Mouse (Mus musculus): ENCODE measurements at regions not wholly inside any gene's neighbourhood (a gene's known extent, or its start where the extent isn't known, plus 50 kb on each side); places are given as distances from the start of the nearest gene placed in this dataset.

DNA sequence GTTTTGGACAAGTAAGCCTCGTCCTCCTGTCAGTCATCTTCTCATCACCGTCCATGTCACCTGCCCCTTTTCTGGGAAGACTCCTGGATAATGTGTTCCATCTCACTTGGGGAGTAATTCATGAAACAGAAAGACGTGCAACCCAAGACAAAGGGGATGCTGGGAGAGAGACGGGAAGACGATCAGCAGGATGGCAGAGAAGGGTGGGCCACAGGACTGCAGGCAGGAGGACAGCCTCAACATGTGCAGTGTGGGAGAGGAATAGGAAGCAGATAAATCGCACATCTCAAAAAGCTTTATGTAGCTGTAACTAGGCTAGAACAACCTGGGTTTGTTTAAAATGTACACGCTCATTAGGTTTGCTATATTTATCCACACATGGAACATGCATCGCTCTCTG lies 133.4 kb upstream of the Npvf start:
- TF ChIP-seq POLR2A (IDR thresholded peaks at IDR 0.05; ENCODE audit: low read depth, low read length) (no peak), CTCF (IDR thresholded peaks at IDR 0.05; ENCODE audit: extremely low read depth, insufficient read length, insufficient replicate concordance, low read depth, low read length) (no peak)
- no peak overlapping the region for H3K4me3 ChIP-seq (ENCODE audit: low read depth, low read length)
- H3K4me1 ChIP-seq (ENCODE audit: control insufficient read depth, insufficient read depth, insufficient read length, low read length), result no peaks in the 10 kb centered on the region
- WGBS, result 90% methylated on average over 8 of the region's 8 CpGs
- no peaks in the 10 kb centered on the region for H3K27me3 ChIP-seq (ENCODE audit: control insufficient read depth, insufficient read depth, low read length)
- H3K36me3 ChIP-seq (ENCODE audit: control insufficient read depth, insufficient read depth, low read length), result no peaks in the 10 kb centered on the region
- no peak overlapping the region for H3K27ac ChIP-seq (ENCODE audit: insufficient read depth, low read depth, low read length)

DNA sequence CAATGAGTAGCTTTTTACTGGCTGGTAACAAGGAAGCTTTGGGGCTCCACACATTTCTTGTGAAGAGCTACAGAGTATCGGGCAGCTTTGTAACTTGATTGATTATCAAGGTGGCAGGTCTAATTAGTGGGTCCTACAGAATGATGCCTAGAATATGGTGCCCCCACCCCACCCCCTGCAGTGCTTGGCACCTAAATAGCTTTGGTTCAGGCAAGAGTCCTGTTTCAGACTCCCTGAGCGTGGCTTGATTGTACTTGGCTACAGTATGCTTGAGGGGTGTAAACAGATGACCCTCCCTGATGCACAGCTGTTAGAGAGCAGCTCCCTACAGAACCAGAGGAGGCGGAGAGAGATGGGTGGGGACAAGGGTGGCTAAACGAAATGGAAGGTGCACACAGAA lies 145.7 kb upstream of the Npvf start:
- H3K27me3 ChIP-seq (ENCODE audit: control insufficient read depth, insufficient read depth, low read length), result no peaks in the 10 kb centered on the region
- WGBS, result 56% methylated on average over 4 of the region's 4 CpGs
- H3K4me3 ChIP-seq (ENCODE audit: low read depth, low read length), result no peak overlapping the region
- no peak for TF ChIP-seq CTCF (IDR thresholded peaks at IDR 0.05; ENCODE audit: extremely low read depth, insufficient read length, insufficient replicate concordance, low read depth, low read length)
- TF ChIP-seq POLR2A (IDR thresholded peaks at IDR 0.05; ENCODE audit: low read depth, low read length), result no peak
- H3K36me3 ChIP-seq (ENCODE audit: control insufficient read depth, insufficient read depth, low read length), result no peaks in the 10 kb centered on the region
- H3K4me1 ChIP-seq (ENCODE audit: control insufficient read depth, insufficient read depth, insufficient read length, low read length), result no peaks in the 10 kb centered on the region
- no peak overlapping the region for H3K27ac ChIP-seq (ENCODE audit: insufficient read depth, low read depth, low read length)

- no peak overlapping the region for H3K27ac ChIP-seq (ENCODE audit: insufficient read depth, low read depth, low read length)
- H3K4me1 ChIP-seq (ENCODE audit: control insufficient read depth, insufficient read depth, insufficient read length, low read length), result no peaks in the 10 kb centered on the region
- WGBS, result 60% methylated on average over 7 of the region's 7 CpGs
- no peaks in the 10 kb centered on the region for H3K36me3 ChIP-seq (ENCODE audit: control insufficient read depth, insufficient read depth, low read length)
- no peaks in the 10 kb centered on the region for H3K27me3 ChIP-seq (ENCODE audit: control insufficient read depth, insufficient read depth, low read length)
- no peak overlapping the region for H3K4me3 ChIP-seq (ENCODE audit: low read depth, low read length)
- TF ChIP-seq POLR2A (IDR thresholded peaks at IDR 0.05; ENCODE audit: low read depth, low read length) (no peak), CTCF (IDR thresholded peaks at IDR 0.05; ENCODE audit: extremely low read depth, insufficient read length, insufficient replicate concordance, low read depth, low read length) (no peak)
Observed at GRCm38 (mm10) chr6:50802956-50803355, 148.7 kb upstream of the Npvf start.

DNA sequence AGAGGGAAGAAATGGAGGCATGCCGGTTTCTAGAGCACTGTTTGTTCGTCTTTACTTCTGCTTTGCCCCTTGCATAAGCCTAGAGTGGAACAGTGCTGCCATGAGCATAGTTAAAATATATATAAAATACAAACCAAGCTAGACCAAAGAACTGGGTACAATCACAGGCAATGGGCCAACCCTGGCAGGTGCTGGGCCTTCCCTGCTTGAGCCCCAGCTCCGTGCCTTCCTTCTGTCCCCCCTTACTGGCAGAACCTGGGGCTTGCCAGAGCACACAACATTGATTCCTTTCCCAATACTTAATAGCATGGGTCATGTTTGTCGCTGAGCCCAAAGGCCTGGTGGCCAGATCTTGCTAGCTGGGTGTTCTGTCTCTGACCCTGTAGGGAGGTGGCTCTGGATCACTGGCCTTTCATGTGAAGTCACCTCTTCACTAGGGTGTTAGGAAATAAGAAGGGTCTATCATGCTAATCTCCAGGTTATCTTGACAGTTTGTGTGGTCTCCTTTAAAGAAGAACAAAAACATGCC lies 150.3 kb upstream of the Npvf start:
- H3K4me3 ChIP-seq (ENCODE audit: low read depth, low read length), result no peak overlapping the region
- no peak overlapping the region for H3K27ac ChIP-seq (ENCODE audit: insufficient read depth, low read depth, low read length)
- H3K36me3 ChIP-seq (ENCODE audit: control insufficient read depth, insufficient read depth, low read length), result no peaks in the 10 kb centered on the region
- H3K27me3 ChIP-seq (ENCODE audit: control insufficient read depth, insufficient read depth, low read length), result no peaks in the 10 kb centered on the region
- WGBS, result 70% methylated on average over 4 of the region's 4 CpGs
- H3K4me1 ChIP-seq (ENCODE audit: control insufficient read depth, insufficient read depth, insufficient read length, low read length), result no peaks in the 10 kb centered on the region
- no peak for TF ChIP-seq POLR2A (IDR thresholded peaks at IDR 0.05; ENCODE audit: low read depth, low read length)
- TF ChIP-seq CTCF (IDR thresholded peaks at IDR 0.05; ENCODE audit: extremely low read depth, insufficient read length, insufficient replicate concordance, low read depth, low read length), result no peak

DNA sequence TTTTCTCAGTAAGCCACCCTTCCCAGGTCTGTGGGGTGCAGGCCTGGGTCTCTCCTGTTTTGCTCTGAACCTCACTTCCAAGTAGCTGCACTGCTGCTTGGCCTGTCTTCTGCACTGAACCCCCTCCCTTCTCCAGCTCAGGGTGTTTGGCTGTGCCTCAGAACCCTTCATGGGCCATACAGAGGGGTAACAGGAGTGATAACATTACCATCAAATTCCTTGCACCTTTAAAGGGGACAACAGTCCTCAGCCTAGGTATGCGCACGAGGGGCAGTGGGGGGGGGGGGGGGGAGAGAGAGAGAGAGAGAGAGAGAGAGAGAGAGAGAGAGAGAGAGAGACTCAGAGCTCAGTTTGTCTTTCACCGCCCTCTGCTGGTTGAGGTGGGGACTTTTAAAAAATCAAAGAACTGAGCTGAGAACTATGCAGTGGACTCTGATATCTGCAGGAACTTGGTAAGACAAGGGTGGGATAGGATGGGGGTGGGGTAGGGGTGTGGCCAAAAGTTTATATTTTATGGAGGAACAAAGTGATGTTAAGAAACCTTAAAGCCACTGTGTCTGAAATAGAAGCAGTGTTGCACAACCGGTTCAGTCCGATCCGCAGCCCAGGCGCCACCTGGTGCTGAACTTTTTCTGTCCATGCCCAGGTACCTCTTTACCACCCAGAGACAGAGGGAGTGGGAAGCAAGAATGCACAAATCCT lies 152.3 kb upstream of the Npvf start:
- Histone ChIP-seq H3K4me1 (ENCODE audit: control insufficient read depth, insufficient read depth, insufficient read length, low read length) (no peaks in the 10 kb centered on the region), H3K27me3 (ENCODE audit: control insufficient read depth, insufficient read depth, low read length) (no peaks in the 10 kb centered on the region), H3K4me3 (ENCODE audit: low read depth, low read length) (no peak overlapping the region), H3K36me3 (ENCODE audit: control insufficient read depth, insufficient read depth, low read length) (no peaks in the 10 kb centered on the region), H3K27ac (ENCODE audit: insufficient read depth, low read depth, low read length) (peak overlapping the region; percentile 73)
- no peak for TF ChIP-seq POLR2A (IDR thresholded peaks at IDR 0.05; ENCODE audit: low read depth, low read length)
- peak; percentile 57; the same call in 1 of the 2 replicates for TF ChIP-seq CTCF (IDR thresholded peaks at IDR 0.05; ENCODE audit: extremely low read depth, insufficient read length, insufficient replicate concordance, low read depth, low read length)
- 9% methylated on average over 7 of the region's 7 CpGs for WGBS

DNA sequence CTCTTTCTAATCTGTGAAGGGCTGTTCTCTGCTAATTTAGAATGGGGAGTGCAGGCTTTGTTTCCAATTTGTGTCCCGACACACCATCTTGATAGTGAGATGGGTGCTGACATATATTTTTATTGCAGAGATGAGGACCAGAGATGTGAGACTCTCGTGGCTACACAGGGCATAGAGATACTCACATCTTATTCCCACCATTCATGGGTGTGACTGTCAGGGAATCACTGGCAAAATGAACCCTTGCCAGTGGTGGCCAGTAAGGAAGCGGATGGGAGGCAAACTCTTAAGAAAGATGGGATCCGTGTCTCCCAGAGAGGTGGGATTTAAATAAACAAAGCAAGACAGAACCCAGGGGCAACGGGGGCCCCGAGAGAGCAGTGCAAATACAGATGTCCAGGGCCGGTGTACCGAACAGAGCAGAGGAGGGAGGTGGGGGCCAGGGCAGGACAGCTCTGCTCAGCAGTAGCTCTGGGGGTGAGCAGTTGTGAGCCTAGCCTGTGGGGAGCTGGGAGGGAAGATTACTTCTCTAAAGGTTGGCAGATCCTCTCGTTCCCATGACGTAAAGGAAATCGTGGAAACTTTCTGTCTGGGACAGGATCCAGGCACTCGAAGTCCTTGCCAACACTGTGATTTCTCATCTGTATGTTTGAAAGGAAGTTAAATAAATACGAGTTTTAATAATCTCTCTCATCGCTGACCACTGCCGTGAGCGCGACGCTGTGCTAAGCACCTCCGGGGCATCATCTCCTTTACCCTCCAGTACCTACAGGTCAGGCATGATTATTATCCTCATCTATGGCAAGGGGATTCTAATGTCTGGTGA lies 153.2 kb upstream of the Npvf start:
- no peaks in the 10 kb centered on the region for H3K27me3 ChIP-seq (ENCODE audit: control insufficient read depth, insufficient read depth, low read length)
- no peaks in the 10 kb centered on the region for H3K36me3 ChIP-seq (ENCODE audit: control insufficient read depth, insufficient read depth, low read length)
- TF ChIP-seq POLR2A (IDR thresholded peaks at IDR 0.05; ENCODE audit: low read depth, low read length), result no peak
- no peak for TF ChIP-seq CTCF (IDR thresholded peaks at IDR 0.05; ENCODE audit: extremely low read depth, insufficient read length, insufficient replicate concordance, low read depth, low read length)
- WGBS, result 46% methylated on average over 19 of the region's 19 CpGs
- H3K4me1 ChIP-seq (ENCODE audit: control insufficient read depth, insufficient read depth, insufficient read length, low read length), result no peaks in the 10 kb centered on the region
- H3K4me3 ChIP-seq (ENCODE audit: low read depth, low read length), result peak overlapping the region; percentile 12; the same call in 1 of the 2 replicates
- H3K27ac ChIP-seq (ENCODE audit: insufficient read depth, low read depth, low read length), result peak overlapping the region; percentile 73

DNA sequence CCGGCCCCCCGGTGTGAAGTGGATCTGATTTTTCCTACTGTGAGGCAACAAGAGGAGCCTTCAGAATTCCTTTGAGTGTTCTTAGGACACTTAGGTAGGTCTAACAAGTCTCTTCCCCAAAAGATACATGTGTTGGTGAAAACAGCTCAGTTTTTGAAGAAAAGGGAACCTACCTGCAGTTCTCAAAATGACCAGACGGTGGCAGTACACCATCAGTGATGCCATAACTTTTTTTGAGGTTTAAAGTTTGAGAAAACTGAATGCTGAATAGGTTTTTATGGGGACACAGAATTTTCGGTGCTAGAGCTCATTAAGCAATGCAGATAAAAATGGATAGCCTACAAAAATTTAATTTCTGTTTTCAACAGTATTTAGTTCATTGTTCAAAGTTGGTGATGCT lies 153.9 kb upstream of the Npvf start:
- peak overlapping the region; percentile 60 for H3K27ac ChIP-seq (ENCODE audit: insufficient read depth, low read depth, low read length)
- 9% methylated on average over 4 of the region's 4 CpGs for WGBS
- no peaks in the 10 kb centered on the region for H3K27me3 ChIP-seq (ENCODE audit: control insufficient read depth, insufficient read depth, low read length)
- H3K36me3 ChIP-seq (ENCODE audit: control insufficient read depth, insufficient read depth, low read length), result no peaks in the 10 kb centered on the region
- TF ChIP-seq POLR2A (IDR thresholded peaks at IDR 0.05; ENCODE audit: low read depth, low read length) (no peak), CTCF (IDR thresholded peaks at IDR 0.05; ENCODE audit: extremely low read depth, insufficient read length, insufficient replicate concordance, low read depth, low read length) (no peak)
- H3K4me1 ChIP-seq (ENCODE audit: control insufficient read depth, insufficient read depth, insufficient read length, low read length), result no peaks in the 10 kb centered on the region
- no peak overlapping the region for H3K4me3 ChIP-seq (ENCODE audit: low read depth, low read length)

All from small intestine, adult 2 months (tissue).